Mouse (Mus musculus): ENCODE data around the gene Nt5c.
A peak's percentile ranks its signal among the peaks of the same experiment; 100 is the strongest.

Nt5c gene

DNA sequence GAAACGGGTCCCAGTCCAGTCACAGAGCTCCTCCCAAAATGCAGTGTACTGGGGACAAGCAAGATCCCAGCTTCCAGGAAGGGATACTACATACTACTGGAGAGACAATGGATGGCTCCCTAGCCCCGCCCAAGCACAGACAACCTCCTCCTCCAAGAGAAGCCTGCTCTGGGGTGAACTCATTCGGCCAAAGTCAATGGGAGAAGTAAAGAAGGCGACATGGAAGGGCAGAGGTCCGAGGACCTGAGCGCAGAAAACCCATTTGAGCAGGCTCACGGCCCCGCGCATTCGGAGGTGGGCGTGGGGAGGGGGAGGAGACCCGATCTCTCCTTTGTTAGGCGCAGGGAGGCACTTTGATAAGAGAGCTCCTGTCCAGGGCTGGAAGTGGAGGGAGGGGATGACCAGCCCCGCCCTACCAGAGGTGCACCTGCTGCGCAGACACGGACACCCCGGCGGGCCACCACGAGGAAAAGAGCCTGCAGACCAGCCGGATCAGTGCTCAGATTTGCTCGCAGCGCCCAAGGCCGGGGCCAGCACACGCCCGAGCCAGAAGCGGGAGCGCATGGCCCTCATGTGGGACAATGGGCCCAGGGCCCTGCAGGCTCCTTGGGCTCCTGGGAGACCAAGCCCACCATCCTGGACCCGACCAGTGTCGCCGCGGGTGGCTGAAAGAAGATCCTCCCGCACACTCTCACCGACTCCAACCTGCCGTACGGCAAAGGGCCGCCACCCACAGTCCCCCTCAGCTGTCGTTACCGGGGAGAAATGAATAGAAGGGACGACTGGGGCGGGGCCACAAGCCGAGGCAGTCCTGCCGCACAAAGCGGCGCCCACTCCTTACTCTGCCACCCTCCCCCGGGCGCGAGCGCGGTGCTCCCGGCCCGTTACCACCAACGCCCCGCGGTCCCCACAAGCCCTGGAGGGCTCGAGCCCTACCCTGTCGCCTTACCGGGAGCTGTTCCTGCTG, 21.9 kb upstream of the Nt5c start:
- no peak for TF ChIP-seq GATA4 (IDR thresholded peaks at IDR 0.05; ENCODE audit: insufficient replicate concordance, low read length)

DNA sequence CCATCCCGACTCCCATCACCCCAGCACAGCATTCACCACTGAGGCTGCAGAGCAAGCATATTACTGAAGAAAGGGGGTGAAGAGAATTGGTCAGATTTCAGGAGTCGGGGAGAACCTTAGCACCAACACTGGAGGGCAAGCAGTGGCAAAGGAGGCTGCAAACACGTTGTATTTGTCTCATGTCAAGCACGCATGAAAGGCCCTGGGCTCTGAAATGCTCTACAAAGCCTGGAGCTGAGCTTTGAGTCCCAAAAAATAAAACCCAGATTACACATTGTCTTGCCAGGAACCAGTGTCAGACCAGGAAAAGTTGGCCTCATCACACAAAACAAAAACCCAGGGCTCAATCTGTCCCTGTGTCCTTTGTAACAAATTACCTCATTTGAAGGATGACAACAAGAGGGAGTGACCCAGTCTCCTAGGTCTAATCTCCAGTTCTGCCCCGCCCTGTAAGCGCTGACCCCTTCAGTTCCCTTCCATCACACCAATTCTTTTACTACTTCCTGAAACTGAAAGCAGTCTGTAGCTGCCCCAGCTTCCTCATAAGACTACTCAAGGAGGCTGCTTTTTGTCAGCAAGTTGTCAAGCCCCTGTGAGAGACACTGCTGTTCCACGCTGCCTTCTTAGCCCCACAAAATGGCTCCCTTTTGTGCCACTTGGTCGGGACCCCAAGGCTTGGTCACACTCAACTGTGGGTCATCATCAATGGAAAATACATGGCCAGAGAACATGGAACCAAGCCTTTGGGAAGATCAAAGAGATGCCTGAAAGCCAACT, 20.9 kb upstream of the Nt5c start:
- TF ChIP-seq GATA4 (IDR thresholded peaks at IDR 0.05; ENCODE audit: insufficient replicate concordance, low read length): no peak; the same call in 1 of the 2 replicates

DNA sequence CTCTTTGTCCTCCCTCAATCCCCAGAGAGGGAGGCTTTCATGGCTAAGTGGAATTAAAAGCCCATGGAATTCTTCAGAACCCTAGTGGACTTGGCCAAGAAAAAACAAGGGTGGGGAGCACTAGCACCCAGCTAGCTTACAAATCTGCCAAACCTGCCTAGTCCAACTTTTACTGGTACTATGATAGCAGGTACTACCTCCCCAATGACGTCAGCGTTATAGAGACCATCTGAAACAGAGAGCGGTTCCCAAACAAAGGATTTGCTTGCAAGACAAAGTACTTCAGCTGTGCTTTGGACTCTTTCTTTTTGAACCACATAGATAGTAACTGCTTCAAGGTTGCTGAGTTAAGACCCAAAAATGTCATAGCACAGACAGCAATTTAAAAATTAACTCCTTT, 20.3 kb upstream of the Nt5c start:
- TF ChIP-seq GATA4 (IDR thresholded peaks at IDR 0.05; ENCODE audit: insufficient replicate concordance, low read length): no peak

DNA sequence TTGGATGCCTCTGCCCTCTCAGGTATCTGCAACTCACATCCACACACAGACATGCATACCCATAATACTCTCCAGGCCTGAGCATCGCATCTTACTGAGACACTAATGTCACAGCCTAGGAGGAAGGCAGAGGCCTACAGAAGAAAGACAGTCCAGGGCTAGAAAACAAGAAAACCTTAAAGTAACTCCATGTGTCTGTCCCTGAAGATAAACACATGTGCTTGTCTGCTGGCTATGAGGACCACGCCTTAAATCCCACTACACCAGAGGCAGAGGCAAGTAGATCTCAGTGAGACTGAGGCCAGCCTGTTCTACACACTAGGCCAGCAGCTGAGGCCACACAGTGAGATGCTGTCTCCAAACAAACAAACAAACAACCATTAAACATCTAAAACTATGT, 19.5 kb upstream of the Nt5c start:
- TF ChIP-seq GATA4 (IDR thresholded peaks at IDR 0.05; ENCODE audit: insufficient replicate concordance, low read length): no peak

DNA sequence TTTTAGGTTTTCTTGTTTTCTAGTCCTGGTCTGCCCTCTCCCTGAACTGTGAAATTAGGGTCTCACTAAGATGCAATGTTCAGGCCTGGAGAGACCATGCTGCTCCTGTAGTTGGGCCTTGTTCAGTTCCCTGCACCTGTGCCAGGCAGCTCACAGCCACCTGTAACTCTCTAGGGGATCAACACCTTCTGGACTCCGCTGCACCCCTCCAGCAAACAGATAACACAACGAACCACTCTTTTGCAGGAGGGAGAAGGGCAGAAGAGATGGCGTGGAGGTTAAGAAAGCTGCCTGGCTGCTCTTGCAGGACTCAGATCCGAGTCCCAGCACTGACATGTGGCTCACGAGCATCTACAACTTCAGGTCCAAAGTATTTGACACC, 18.8 kb upstream of the Nt5c start:
- no peak for TF ChIP-seq GATA4 (IDR thresholded peaks at IDR 0.05; ENCODE audit: insufficient replicate concordance, low read length)

DNA sequence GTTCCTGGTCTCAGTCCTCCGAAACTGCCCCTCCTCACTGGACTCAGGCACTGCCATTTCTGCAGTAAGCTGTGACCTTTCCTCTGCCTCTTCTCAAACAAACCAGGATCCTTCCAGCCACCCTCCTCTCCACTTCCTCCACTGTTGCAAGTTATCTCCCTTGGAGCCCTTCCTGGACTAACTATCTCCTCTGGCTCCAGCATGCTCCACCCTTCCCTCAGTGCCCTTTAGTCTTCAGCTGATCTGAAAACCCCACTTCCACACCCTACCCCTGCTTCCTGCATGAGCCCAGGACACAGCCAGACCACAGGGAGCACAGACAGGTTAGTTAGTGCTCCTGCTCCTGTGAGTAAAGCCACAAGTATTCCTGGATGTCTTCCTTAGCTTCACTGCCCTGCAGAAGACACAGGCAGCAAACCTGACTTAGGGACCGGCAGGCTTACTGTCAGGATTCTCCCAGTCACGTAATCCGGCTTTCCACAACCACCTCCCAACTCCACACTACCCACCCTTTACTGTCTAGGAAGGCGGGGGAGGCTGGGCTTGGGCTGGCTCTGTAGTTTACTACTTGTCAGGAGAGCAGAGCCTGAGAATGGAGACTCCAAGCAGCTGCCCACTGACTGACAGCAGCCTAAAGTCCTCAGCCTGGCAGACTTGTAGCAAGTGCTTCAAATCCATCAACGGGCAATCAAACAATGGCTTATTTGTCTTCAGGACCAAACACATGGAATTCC, 18.3 kb upstream of the Nt5c start:
- TF ChIP-seq GATA4 (IDR thresholded peaks at IDR 0.05; ENCODE audit: insufficient replicate concordance, low read length): peak; percentile 75; the same call in 1 of the 2 replicates

DNA sequence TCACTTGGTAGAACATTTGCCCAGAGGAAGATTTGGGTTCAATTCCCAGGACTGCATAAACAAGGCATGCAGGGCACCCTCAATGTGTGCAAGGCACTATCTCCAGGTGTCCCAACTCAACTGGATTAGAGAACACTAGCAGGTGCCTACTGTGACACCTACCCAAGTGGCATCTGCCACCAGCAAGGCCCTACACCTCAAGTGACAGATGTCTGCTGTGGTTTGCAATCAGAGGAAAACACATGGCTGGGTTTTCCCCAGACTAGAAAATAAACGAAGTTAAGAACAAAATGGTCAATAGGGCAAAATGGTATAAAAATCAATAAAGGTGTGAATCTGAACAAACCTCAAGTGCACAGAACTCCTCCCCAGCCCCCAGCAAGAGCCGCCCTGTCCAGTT, 16.4 kb upstream of the Nt5c start:
- TF ChIP-seq GATA4 (IDR thresholded peaks at IDR 0.05; ENCODE audit: insufficient replicate concordance, low read length): no peak

DNA sequence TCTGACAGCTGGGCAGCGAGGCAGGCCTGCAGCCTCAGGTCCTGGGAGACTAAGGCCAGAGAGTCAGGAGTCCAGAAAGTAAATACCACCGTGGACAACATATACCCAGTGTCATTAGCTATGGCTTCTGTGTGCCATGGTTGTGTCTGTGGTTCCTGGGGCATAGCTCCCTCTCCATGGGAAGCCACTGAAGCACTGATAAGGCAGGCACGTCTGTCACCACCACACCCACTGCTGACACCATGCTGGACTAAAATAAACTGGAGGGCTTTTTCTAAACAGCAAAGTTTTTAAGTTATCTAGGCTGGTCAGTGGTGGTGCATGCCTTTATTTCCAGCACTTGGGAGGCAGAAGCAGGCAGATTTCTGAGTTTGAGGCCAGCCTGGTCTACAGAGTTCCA, 14.9 kb upstream of the Nt5c start:
- no peak for TF ChIP-seq GATA4 (IDR thresholded peaks at IDR 0.05; ENCODE audit: insufficient replicate concordance, low read length)

DNA sequence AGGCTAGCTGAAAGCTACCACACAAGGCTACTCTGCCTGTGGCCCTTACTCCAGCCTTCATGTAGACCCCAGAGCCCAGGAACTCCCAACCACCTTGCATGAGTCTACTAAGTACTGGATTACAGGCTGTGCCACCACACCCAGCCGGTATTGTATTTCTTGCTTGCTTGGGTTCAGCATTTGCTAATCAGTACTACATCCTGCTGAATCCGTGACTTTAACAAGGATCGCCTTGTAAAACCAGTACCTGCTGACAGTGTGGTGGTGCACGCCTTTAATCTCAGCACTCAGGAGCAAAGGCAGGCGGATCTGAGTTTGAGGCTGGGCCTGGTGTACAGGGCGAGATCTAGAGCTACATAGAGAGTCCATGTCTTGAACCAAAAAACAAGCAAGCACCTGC, 11.0 kb upstream of the Nt5c start:
- no peak for TF ChIP-seq GATA4 (IDR thresholded peaks at IDR 0.05; ENCODE audit: insufficient replicate concordance, low read length)

DNA sequence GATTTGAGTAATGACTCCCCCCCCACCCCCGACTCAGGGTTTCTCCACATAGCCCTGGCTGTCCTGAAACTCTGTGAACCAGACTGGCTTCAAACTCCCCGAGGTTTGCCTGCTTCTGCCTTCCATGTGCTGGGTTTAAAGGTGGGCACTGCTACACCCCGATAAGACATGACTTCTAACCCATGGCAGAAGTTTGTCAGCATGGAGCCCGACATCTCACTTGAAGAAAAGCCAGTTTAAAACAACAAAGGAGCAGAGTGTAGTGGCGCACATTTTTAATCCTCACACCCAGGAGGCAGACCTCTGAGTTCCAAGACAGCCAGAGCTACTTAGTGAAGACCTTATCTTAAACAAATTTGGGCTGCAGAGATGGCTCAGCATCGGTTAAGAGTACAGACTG, 725 bp upstream of the Nt5c start:
- TF ChIP-seq GATA4 (IDR thresholded peaks at IDR 0.05; ENCODE audit: insufficient replicate concordance, low read length): no peak

DNA sequence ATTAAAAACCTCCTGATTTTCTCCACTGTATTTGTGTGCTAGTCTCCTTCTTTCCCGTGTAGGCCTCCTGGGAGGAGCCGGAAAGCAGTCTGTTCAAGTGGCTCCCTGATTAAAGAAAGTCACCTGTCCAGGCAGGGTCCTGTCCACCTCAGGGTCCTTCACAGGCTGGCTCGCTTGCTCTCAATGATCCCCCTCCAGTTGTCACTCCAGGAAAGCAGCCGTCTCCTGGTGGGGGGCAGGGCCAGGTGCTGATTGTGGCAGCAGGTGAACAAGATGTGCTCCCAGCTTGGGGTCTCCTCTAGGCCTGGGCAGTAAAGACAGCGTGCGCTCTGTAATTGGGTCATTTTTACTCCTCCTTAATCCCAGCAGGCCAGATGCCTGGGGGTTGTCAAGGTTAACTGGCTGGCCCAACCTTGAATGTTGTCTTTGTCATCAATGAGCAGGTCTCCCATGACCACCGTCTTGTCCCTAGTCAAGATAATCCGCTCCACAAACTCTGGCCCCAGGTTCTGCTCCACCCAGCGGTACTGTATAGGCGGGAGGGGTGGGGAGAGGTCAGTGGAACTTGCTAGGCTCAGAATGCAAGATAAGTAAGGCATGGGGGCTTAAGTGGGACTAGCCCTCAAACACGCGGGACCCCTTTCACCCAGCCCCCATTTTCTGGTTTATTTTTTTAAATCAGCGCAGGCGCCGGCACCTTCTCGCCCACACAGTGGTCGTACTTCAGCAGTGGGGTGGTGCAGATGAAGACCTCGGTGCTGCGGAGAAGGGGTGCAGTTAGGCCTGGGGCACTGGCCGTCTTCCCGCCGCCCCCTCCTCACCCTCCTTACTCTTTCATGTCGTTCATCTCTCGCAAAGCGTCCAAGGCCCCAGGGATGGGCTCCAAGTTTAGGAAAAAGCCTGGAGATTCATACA, 964 bp downstream of the Nt5c start:
- no peak for TF ChIP-seq GATA4 (IDR thresholded peaks at IDR 0.05; ENCODE audit: insufficient replicate concordance, low read length)

DNA sequence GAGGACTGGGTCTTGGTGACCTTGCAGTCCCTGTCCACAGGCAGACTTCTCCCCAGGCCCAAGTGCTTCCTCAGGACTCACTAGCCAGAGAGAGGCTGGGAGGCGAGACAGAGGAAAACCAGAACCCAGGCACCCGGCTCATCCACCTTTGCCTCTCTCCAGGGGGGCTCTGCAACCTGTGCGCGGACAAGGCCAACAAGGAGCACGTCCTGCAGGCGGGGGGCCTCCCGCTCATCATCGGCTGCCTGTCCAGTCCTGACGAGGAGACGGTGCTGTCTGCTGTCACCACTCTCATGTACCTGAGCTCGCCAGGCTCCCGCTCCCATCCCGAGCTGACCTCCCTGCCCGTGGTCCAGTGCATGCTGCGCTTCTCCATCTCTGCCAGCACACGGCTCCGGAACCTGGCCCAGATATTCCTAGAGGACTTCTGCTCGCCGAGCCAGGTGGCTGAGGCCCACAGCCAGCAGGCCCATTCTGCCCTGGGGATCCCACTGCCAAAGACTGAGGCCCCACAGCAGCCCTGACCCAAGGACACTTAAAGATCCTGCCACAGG, 3.0 kb downstream of the Nt5c start:
- no peak for TF ChIP-seq GATA4 (IDR thresholded peaks at IDR 0.05; ENCODE audit: insufficient replicate concordance, low read length)

DNA sequence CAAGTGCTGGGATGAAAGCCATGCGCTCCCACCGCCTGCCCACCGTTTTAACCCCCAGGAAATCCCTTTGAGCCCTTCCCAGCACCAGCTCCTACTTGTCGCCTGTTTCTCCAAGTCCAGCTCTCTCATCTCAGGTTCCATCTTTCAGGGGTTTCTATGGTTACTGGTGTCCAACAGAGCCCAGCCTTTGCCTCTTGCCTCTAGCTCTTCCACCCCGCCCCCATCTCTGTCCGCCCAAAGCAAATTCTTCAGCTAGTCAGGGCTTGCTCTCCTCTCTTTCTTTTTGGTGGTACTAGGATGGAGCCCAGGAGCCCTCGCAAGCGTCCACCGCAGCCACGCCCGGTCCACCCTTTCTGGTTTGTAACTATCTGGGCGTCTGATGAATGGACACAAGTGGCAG, 6.5 kb downstream of the Nt5c start:
- TF ChIP-seq GATA4 (IDR thresholded peaks at IDR 0.05; ENCODE audit: insufficient replicate concordance, low read length): no peak

DNA sequence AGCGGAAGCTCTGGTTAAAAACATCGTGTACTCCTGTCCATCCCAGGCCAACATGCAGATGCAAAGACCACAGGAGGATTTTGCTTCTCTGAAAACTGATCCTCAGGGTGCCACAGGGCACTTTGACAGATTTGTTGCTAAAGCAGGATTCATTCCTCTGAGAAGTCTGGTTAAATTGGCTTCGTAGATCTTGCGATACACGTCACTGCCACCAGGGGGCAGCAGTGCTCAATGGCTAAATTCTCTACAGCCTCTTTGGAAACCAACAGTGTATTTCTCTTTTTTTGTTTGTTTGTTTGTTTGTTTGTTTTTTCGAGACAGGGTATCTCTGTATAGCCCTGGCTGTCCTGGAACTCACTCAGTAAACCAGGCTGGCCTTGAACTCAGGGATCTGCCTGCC, 7.9 kb downstream of the Nt5c start:
- TF ChIP-seq GATA4 (IDR thresholded peaks at IDR 0.05; ENCODE audit: insufficient replicate concordance, low read length): no peak

All from liver, adult (tissue).